Mouse (Mus musculus): Measurements from ENCODE around the gene Kif23. TPM values are rescaled to one million over a fixed set of nuclear protein-coding genes. Genes with fewer than 3 reads are reported as not detected.

Kif23 gene
- polyA plus RNA-seq, 2 experiments, result 88.9 to 94.4 TPM

DNA sequence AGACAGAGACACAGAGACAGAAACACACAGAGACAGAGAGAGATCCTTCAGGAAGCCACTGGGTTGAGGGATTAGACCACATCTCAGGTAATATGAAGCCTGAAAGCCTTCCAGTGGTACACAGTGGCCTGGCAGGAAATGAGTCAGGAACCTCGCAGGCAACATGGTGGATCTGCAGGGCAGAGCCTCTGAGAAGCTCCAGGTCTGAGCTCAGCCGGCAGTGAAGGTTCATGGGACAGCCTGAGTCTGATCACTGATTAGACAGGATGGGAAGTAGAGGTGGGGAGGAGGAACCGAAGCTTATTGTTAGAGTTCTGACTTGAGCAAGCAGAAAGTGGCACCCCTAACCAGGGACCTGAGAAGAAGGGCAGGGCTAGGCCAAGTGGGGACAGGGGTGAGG, 24.5 kb upstream of the Kif23 start:
- H3K27ac ChIP-seq (replicated peaks; ENCODE audit: low read depth, low read length), result no peak overlapping the region
- WGBS, result 61% methylated on average over 3 of the region's 3 CpGs
- ATAC-seq (ENCODE audit: low FRiP score, low read depth) (no peak), DNase-seq (ENCODE audit: low spot score) (no peak)
- H3K9ac ChIP-seq (ENCODE audit: low read depth, low read length, severe bottlenecking), result no peak overlapping the region
- TF ChIP-seq POLR2A (IDR thresholded peaks at IDR 0.05; ENCODE audit: borderline replicate concordance, extremely low read depth, insufficient read depth, insufficient read length), result no peak
- no peak overlapping the region for H3K4me3 ChIP-seq (replicated peaks; ENCODE audit: low read length)
- no peak overlapping the region for H3K4me2 ChIP-seq (replicated peaks; ENCODE audit: low read depth, low read length, severe bottlenecking)
- no peaks in the 10 kb centered on the region for H3K27me3 ChIP-seq (ENCODE audit: control insufficient read depth, insufficient read depth, low read length)
- no peaks in the 10 kb centered on the region for H3K36me3 ChIP-seq (ENCODE audit: control insufficient read depth, insufficient read depth, low read length)
- no peaks in the 10 kb centered on the region for H3K4me1 ChIP-seq (ENCODE audit: control insufficient read depth, insufficient read depth, low read length)
- H3K9me3 ChIP-seq (ENCODE audit: control insufficient read depth, low read length), result no peaks in the 10 kb centered on the region

DNA sequence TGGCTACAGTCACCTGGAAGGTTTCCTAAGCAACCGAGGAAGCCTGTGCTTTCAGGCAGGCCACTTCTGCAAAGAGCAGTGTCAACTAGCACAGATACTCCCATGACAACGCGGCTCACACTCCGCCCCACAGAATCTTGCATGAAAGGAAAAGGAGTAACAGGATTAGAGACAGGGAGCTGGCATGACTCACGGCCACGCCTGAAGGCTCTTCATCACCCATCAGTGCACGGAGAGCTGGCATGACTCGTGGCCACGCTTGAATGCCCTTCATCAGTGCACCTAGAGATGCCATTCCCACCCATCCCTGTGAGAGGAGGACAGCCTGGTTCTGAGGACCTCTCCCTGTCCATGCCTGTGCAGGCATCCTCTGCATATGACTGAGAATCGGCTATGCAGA, 20.8 kb upstream of the Kif23 start:
- TF ChIP-seq POLR2A (IDR thresholded peaks at IDR 0.05; ENCODE audit: borderline replicate concordance, extremely low read depth, insufficient read depth, insufficient read length), result no peak

DNA sequence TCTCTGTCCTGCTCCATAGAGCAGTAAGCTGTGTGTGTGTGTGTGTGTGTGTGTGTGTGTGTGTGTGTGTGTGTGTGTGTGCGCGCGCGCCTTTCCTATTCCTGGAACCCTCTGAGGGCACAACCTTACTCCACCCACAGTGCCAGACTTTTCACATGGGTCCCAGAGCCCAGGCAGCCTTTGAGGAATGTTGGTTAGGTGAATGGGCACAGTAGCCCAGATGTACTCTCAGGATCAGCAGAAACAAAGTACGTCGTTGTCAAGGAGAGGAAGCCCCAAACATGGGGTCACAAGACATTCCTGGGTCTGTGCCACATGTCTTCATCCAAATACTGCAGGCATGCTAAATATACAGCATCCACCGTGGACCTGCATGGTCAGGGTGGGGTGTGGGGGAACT, 19.4 kb upstream of the Kif23 start:
- no peak for DNase-seq (ENCODE audit: low spot score)
- no peak overlapping the region for H3K27ac ChIP-seq (replicated peaks; ENCODE audit: low read depth, low read length)
- no peaks in the 10 kb centered on the region for H3K36me3 ChIP-seq (ENCODE audit: control insufficient read depth, insufficient read depth, low read length)
- H3K4me2 ChIP-seq (replicated peaks; ENCODE audit: low read depth, low read length, severe bottlenecking), result no peak overlapping the region
- no peak for ATAC-seq (ENCODE audit: low FRiP score, low read depth)
- no peaks in the 10 kb centered on the region for H3K27me3 ChIP-seq (ENCODE audit: control insufficient read depth, insufficient read depth, low read length)
- 90% methylated on average over 7 of the region's 7 CpGs for WGBS
- peaks cover 4% of the 10 kb centered on the region; the same call in 1 of the 2 replicates for H3K4me1 ChIP-seq (ENCODE audit: control insufficient read depth, insufficient read depth, low read length)
- no peaks in the 10 kb centered on the region for H3K9me3 ChIP-seq (ENCODE audit: control insufficient read depth, low read length)
- no peak overlapping the region for H3K4me3 ChIP-seq (replicated peaks; ENCODE audit: low read length)
- H3K9ac ChIP-seq (ENCODE audit: low read depth, low read length, severe bottlenecking), result no peak overlapping the region
- no peak for TF ChIP-seq POLR2A (IDR thresholded peaks at IDR 0.05; ENCODE audit: borderline replicate concordance, extremely low read depth, insufficient read depth, insufficient read length)

More for the DNA sequence above, 20.8 kb upstream of the Kif23 start:
- Histone ChIP-seq H3K4me1 (ENCODE audit: control insufficient read depth, insufficient read depth, low read length) (peaks cover 4% of the 10 kb centered on the region; the same call in 1 of the 2 replicates), H3K4me3 (replicated peaks; ENCODE audit: low read length) (no peak overlapping the region), H3K9ac (ENCODE audit: low read depth, low read length, severe bottlenecking) (no peak overlapping the region), H3K27me3 (ENCODE audit: control insufficient read depth, insufficient read depth, low read length) (no peaks in the 10 kb centered on the region), H3K9me3 (ENCODE audit: control insufficient read depth, low read length) (no peaks in the 10 kb centered on the region), H3K36me3 (ENCODE audit: control insufficient read depth, insufficient read depth, low read length) (no peaks in the 10 kb centered on the region), H3K27ac (replicated peaks; ENCODE audit: low read depth, low read length) (no peak overlapping the region), H3K4me2 (replicated peaks; ENCODE audit: low read depth, low read length, severe bottlenecking) (no peak overlapping the region)
- 82% methylated on average over 10 of the region's 10 CpGs for WGBS
- DNase-seq (ENCODE audit: low spot score), result no peak
- ATAC-seq (ENCODE audit: low FRiP score, low read depth), result no peak

DNA sequence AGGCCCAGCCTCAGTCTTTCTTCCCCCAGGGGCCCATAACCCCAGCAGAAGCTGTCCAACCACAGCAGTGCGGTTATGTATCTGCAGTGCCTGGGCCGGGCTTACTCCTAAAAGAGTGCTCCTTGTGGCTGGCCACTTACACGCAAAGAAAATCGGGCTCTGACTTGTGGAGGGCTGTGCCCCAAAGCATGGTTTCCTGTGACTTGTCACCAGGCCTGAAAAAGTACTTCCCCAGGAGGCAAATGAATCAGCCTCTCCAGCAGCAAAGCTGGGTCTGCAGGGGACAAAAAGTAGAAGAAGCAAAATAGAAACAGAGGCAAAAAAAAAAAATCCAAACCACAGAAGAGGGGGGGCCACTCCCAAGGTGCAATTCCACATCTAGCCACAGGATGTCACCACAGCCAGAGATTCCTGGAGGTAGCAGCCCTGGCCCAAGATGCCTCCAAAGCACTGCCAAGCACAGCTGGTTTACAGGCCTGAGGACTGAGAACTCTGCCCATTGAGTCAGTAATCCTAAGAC, 18.9 kb upstream of the Kif23 start:
- Histone ChIP-seq H3K4me3 (replicated peaks; ENCODE audit: low read length) (no peak overlapping the region), H3K4me2 (replicated peaks; ENCODE audit: low read depth, low read length, severe bottlenecking) (0 out of 2 replicates have a peak overlapping the region, but pooled peaks have one; percentile 17), H3K9me3 (ENCODE audit: control insufficient read depth, low read length) (no peaks in the 10 kb centered on the region), H3K27ac (replicated peaks; ENCODE audit: low read depth, low read length) (0 out of 2 replicates have a peak overlapping the region, but pooled peaks have one; percentile 2), H3K36me3 (ENCODE audit: control insufficient read depth, insufficient read depth, low read length) (no peaks in the 10 kb centered on the region), H3K9ac (ENCODE audit: low read depth, low read length, severe bottlenecking) (no peak overlapping the region), H3K4me1 (ENCODE audit: control insufficient read depth, insufficient read depth, low read length) (peaks cover 4% of the 10 kb centered on the region; the same call in 1 of the 2 replicates), H3K27me3 (ENCODE audit: control insufficient read depth, insufficient read depth, low read length) (no peaks in the 10 kb centered on the region)
- WGBS, result 18% methylated on average over 4 of the region's 4 CpGs
- no peak for TF ChIP-seq POLR2A (IDR thresholded peaks at IDR 0.05; ENCODE audit: borderline replicate concordance, extremely low read depth, insufficient read depth, insufficient read length)
- ATAC-seq (ENCODE audit: low FRiP score, low read depth) (no peak), DNase-seq (ENCODE audit: low spot score) (peak; percentile 76)

DNA sequence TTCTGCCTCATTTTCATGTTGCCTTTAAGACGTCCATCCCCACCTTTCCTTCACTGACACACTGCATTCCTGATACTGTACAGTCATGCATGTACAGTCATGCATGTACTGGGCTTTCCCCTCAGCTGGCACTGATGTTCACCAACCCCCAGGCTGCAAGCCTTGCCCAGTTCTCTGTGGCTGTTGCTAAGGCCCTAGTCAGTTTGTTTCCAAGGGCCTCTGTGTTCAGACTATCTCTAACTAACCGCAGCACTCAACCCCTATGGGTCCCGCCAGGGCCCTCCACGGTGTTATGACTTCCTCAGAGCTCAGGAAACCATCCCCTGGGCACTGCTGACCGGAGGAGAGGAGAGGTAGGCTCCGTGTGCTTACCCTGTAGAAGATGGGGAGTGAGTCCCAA, 16.8 kb upstream of the Kif23 start:
- H3K36me3 ChIP-seq (ENCODE audit: control insufficient read depth, insufficient read depth, low read length), result no peaks in the 10 kb centered on the region
- no peaks in the 10 kb centered on the region for H3K27me3 ChIP-seq (ENCODE audit: control insufficient read depth, insufficient read depth, low read length)
- no peak overlapping the region for H3K4me3 ChIP-seq (replicated peaks; ENCODE audit: low read length)
- H3K27ac ChIP-seq (replicated peaks; ENCODE audit: low read depth, low read length), result no peak overlapping the region
- WGBS, result 69% methylated on average over 6 of the region's 6 CpGs
- DNase-seq (ENCODE audit: low spot score) (no peak), ATAC-seq (ENCODE audit: low FRiP score, low read depth) (no peak)
- no peak overlapping the region for H3K4me2 ChIP-seq (replicated peaks; ENCODE audit: low read depth, low read length, severe bottlenecking)
- H3K9me3 ChIP-seq (ENCODE audit: control insufficient read depth, low read length), result no peaks in the 10 kb centered on the region
- peaks cover 4% of the 10 kb centered on the region; the same call in 1 of the 2 replicates for H3K4me1 ChIP-seq (ENCODE audit: control insufficient read depth, insufficient read depth, low read length)
- no peak for TF ChIP-seq POLR2A (IDR thresholded peaks at IDR 0.05; ENCODE audit: borderline replicate concordance, extremely low read depth, insufficient read depth, insufficient read length)
- no peak overlapping the region for H3K9ac ChIP-seq (ENCODE audit: low read depth, low read length, severe bottlenecking)
